Mouse (Mus musculus) layer of hippocampus, postnatal 25 days (tissue): ENCODE data around the gene B4galt5. TPM values are rescaled to one million over a fixed set of nuclear protein-coding genes. Genes with fewer than 3 reads are reported as not detected.
"Not testable (repeated sequence)": the region's sequence is repeated elsewhere in the genome, so short reads cannot be mapped to it uniquely, and the experiment has no call there.

Experiments used
- DNase-seq, 2 experiments: peaks; one replicate each; pipeline ENCODE4 v3.0.0; 2022; ENCODE audit warnings: mixed read lengths in 2 of 2, low spot score in 1 of 2; ENCODE audit errors: extremely low spot score in 1 of 2
- total RNA-seq, 2 experiments: library from RNA; stranded (reverse); gene quantifications; 2 replicates each; pipeline ENCODE4 v1.2.3; 2021

Gene B4galt5
- total RNA-seq: 10 to 100 TPM; 45.5 to 53.0 TPM

GRCm38 (mm10) chr2:167348376-167349282 lies at the start of gene B4galt5:
Gene B4galt5, minus strand, starts transcription at chr2:167349183.
- peak; percentile 21 to 22 for DNase-seq

DNA sequence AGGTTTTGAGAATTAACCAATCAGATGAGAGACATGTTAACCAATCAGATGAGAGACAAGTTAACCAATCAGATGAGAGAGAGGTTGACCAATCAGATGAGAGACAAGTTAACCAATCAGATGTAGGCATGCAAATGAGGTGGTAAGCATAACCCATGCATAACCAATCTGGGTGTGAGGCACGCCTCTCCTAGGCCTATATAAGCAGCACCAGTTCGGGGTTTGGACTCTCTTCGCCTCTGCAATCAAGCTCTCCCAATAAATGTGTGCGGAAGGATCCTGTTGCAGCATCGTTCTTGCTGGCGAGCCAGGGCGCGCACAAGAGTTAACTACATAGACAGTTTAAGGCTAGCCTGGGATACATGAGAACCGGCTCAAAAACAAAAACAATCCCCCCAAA lies 47.4 kb upstream of the B4galt5 start:
- DNase-seq: not testable (repeated sequence)

- DNase-seq: no peak
Observed at GRCm38 (mm10) chr2:167394426-167394825, 45.4 kb upstream of the B4galt5 start.

DNA sequence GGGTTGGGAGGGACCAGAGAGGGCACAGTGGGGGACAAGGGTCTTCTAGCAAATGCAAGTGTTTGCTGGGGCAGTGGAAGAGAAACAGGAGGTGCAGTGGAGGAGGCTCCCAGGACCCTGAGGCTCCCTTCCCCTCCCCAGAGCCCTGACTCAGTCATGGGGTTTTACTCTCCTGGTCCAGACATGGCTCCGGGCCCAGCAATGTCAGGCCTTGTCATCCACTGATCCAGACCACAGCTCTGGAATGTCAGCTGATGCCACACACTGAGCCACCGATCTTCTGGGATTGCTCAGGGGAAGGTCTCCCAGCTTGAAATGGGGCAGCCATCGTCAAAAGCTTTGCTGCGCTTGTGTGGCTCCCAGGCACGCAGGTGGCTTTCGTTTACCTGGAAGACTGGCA lies 38.0 kb upstream of the B4galt5 start:
- DNase-seq: no peak

GRCm38 (mm10) chr2:167386456-167386855 lies 37.5 kb upstream of the B4galt5 start:
- no peak for DNase-seq

DNA sequence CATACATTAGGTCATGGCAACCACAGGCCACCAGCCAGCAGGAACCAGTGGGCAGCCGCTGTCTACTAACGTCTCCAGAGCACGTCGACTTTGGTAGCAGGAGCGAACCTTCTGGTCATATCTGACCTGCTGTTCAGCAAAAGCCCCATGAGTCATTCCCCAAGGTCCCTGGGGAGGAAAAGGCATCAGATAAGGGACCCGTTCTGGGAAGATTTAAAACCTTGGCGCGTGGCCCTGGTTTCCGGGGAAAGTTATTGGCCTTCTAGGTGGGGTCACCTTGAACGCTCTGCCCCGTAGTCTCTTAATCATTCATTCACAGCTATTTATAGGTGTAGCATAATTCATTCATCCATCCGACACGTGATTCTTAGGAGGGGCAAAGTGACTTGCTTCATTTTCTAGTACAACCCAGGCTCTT lies 34.7 kb upstream of the B4galt5 start:
- no peak for DNase-seq

DNA sequence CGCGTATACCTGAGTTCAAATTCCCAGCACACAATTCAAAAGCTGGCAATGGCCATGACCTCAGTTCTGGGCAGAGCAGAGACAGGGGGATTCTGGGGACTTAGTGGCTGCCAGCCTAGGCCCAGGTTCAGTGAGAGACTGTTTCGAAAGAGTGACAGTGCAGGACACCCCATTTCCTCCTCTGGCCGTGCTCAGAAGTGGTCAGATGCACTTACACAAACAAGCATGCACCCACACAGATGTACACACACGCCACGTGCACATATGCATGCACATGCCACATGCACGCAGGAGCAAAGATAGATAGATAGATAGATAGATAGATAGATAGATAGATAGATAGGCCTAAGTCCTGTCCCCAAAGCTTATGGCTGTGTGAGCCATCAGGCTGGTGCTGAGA lies 33.4 kb upstream of the B4galt5 start:
- no peak for DNase-seq

GRCm38 (mm10) chr2:167381596-167381995 lies 32.6 kb upstream of the B4galt5 start:
- no peak for DNase-seq

DNA sequence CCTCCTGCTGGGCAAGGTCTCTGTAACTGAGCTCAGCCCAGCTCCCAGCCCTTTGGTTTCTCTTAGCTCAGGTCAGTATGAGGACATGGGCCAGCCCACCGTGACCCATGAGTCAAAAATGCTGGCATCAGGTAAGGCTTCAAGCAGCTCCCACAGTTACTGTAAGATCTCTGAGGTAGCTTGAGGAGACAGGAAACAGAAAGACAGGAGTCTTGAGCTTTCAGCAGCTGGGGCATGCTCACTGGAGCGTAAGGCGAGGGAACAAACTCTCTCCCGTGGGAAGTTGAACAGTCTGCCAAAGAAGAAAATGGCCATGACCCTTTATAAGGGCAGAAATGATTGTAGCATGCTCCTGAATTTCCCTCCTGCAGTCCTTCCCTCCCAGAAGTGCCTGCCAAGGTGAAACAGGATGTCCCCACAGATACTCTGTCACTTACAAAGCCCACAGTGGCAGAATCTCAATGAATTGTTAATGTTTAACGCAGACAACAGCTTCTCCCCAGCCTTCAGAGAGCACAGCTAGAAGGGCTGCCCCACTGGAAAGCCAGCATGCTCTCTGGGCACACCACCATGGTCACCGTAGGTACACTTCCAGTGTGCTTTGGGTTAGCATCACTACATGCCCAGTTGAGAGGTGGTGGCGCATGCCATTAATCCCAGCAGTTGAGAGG lies 31.8 kb upstream of the B4galt5 start:
- no peak for DNase-seq

GRCm38 (mm10) chr2:167378972-167379371 lies 30.0 kb upstream of the B4galt5 start:
- DNase-seq: no peak

DNA sequence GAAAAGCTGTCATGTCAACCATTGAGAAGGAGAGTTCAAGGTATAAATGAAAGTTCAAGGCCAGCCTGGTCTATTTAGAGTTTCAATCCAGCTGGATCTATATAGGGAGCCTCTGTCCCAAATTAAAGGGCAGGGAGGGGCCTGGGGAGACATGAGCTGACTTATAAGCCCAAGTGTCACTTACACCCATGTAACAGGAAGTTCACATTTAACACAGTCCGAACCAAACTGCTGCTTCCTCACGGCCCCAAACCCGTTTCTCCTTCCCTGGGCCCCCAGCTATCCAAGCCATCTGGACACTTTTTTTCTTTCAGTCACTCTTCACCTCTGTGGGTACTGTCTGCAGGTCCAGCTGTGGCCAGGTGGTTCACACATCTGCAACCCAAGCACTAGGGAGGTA lies 28.7 kb upstream of the B4galt5 start:
- DNase-seq: no peak

GRCm38 (mm10) chr2:167376160-167376564 lies 27.2 kb upstream of the B4galt5 start:
- peak in 1 of 2 experiments; percentile 8 for DNase-seq

GRCm38 (mm10) chr2:167375688-167376087 lies 26.7 kb upstream of the B4galt5 start:
- DNase-seq: no peak

DNA sequence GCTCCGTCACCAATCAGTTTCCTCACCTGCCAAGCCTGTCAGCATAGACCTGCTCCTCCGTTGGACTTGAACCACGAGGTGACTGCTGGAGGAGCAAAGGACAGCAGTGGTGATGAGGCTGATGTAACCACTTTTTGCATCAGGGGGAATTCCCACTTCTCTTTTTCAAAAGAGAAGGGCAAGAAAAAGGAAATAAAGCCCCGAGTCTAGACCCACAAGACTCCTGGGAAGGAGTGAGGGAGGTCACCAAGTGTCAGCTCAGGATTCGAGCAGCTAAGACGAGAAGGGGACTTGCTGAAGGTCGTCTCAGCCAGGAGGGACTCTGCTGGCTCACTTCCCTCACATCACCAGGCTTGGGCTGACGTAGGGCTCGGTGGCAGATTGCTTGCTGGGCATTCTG lies 26.2 kb upstream of the B4galt5 start:
- no peak for DNase-seq

- no peak for DNase-seq
Observed at GRCm38 (mm10) chr2:167374191-167374805, 25.3 kb upstream of the B4galt5 start.

GRCm38 (mm10) chr2:167373266-167373665 lies 24.3 kb upstream of the B4galt5 start:
- DNase-seq: peak in 1 of 2 experiments; percentile 45

- no peak for DNase-seq
Observed at GRCm38 (mm10) chr2:167371506-167371905, 22.5 kb upstream of the B4galt5 start.

DNA sequence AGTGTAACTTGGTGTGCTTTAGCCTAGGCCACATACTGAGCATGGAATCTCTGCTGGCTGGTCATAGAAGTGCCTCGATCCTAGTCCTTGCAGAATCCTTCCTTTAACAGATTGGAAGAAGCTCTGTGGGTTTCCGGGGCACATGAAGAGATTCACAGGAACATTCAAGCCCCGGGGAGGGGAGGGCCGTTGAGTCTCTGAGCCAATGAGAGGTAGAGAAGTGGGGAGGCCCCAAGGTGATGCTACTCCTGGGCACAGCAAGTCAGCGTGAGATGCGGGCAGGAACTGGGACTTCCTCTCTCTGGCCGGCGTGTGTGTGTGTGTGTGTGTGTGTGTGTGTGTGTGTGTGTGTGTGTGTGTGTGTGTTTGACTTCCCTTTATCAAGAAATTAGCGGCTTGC lies 19.3 kb upstream of the B4galt5 start:
- DNase-seq: no peak

- DNase-seq: no peak
Observed at GRCm38 (mm10) chr2:167367777-167368281, 18.8 kb upstream of the B4galt5 start.

DNA sequence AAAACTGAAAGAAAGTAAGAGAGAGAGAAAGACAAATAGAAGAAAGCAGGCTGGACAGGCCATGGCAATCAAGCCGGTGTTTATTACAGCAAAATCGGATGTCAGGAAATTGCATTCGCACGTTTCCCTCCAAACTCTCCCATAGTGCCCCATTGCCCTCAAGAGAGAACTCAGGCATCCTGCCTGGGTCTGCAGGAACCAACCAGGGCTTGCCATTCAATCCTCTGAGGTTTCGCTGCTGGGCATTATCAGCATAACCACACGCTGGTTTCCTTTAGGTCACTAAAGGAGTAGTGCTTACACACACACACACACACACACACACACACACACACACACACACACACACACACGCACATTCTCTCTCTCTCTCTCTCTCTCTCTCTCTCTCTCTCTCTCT lies 18.3 kb upstream of the B4galt5 start:
- DNase-seq: no peak

GRCm38 (mm10) chr2:167365063-167365462 lies 16.1 kb upstream of the B4galt5 start:
- DNase-seq: no peak
